Mouse (Mus musculus) MEL (cell line): ENCODE measurements around the gene Spon2. TPM values are rescaled to one million over a fixed set of nuclear protein-coding genes. Genes with fewer than 3 reads are reported as not detected.

Experiments used
- DNase-seq: peaks from one replicate; pipeline ENCODE4 v3.0.0; 2011; ENCODE audit warnings: low read depth, low spot score
- H3K27ac ChIP-seq: 2 replicates; pipeline ENCODE4 v1.5.1; 2012; ENCODE audit warnings: low read depth, mild to moderate bottlenecking, control low read depth, low read length, moderate library complexity; ENCODE audit not compliant: control insufficient read depth
- H3K27me3 ChIP-seq, 2 experiments: fragments of 150-350 bp in 1 of 2; sonication (generic) in 1 of 2; 2 replicates each; pipeline ENCODE4 v1.6.1; 2012; ENCODE audit warnings: low read length in 2 of 2, mild to moderate bottlenecking in 2 of 2, improper control_type of control experiment in 1 of 2, moderate library complexity in 1 of 2; ENCODE audit not compliant: insufficient read depth in 2 of 2, control insufficient read depth in 1 of 2
- H3K36me3 ChIP-seq, 2 experiments: 2 replicates each; pipeline ENCODE4 v1.6.1; 2012 to 2014; ENCODE audit warnings: low read length in 2 of 2, improper control_type of control experiment in 1 of 2, inconsistent platforms in 1 of 2, mild to moderate bottlenecking in 1 of 2; ENCODE audit not compliant: insufficient read depth in 2 of 2, control insufficient read depth in 1 of 2
- H3K4me1 ChIP-seq, 2 experiments: fragments of 150-350 bp in 1 of 2; sonication (generic) in 1 of 2; 2 replicates each; pipeline ENCODE4 v1.6.1; 2012; ENCODE audit warnings: low read length in 2 of 2, improper control_type of control experiment in 1 of 2, mild to moderate bottlenecking in 1 of 2; ENCODE audit not compliant: insufficient read depth in 2 of 2, control insufficient read depth in 1 of 2
- H3K4me3 ChIP-seq, 2 experiments: fragments of 150-350 bp in 1 of 2; sonication (generic) in 1 of 2; 2 replicates each; pipeline ENCODE4 v1.5.1; 2012; ENCODE audit warnings: low read depth in 2 of 2, low read length in 2 of 2, mild to moderate bottlenecking in 2 of 2, moderate library complexity in 2 of 2, control low read depth in 1 of 2, improper control_type of control experiment in 1 of 2; ENCODE audit not compliant: control insufficient read depth in 1 of 2, insufficient read depth in 1 of 2
- H3K79me2 ChIP-seq: 2 replicates; pipeline ENCODE4 v1.6.1; 2012; ENCODE audit warnings: mild to moderate bottlenecking, low read length, moderate library complexity; ENCODE audit not compliant: control insufficient read depth, poor library complexity, insufficient read depth
- H3K9ac ChIP-seq: 2 replicates; pipeline ENCODE4 v1.6.1; 2012; ENCODE audit warnings: low read depth, mild to moderate bottlenecking, control low read depth, low read length, moderate library complexity; ENCODE audit not compliant: control insufficient read depth, poor library complexity, severe bottlenecking
- H3K9me3 ChIP-seq: fragments of 150-350 bp; sonication (generic); replicated peaks from 2 replicates; pipeline ENCODE4 v1.6.1; 2012; ENCODE audit warnings: mild to moderate bottlenecking, low read length, improper control_type of control experiment, moderate library complexity; ENCODE audit not compliant: insufficient read depth
- CHD2 ChIP-seq: IDR thresholded peaks from 2 replicates; pipeline ENCODE4 v1.6.1; 2011; ENCODE audit warnings: low read length, improper control_type of control experiment
- CTCF ChIP-seq, 3 experiments: IDR thresholded peaks in 2 of 3; conservative IDR thresholded peaks in 1 of 3; 2 replicates each; pipeline ENCODE4 v1.5.1; 2011 to 2012; ENCODE audit warnings: low read length in 3 of 3, low read depth in 2 of 3, mild to moderate bottlenecking in 2 of 3, improper control_type of control experiment in 1 of 3, inconsistent platforms in 1 of 3, mixed read lengths in 1 of 3, moderate library complexity in 1 of 3; ENCODE audit not compliant: control insufficient read depth in 1 of 3, insufficient read depth in 1 of 3, poor library complexity in 1 of 3, severe bottlenecking in 1 of 3
- E2F4 ChIP-seq: IDR thresholded peaks from 2 replicates; pipeline ENCODE4 v1.6.1; 2011; ENCODE audit warnings: low read depth, low read length, improper control_type of control experiment, borderline replicate concordance
- ELF1 ChIP-seq: IDR thresholded peaks from 2 replicates; pipeline ENCODE4 v1.6.1; 2014; ENCODE audit warnings: low read depth, mild to moderate bottlenecking, inconsistent platforms, low read length, improper control_type of control experiment, moderate library complexity
- EP300 ChIP-seq, 2 experiments: IDR thresholded peaks; 2 replicates each; pipeline ENCODE4 v1.6.1; 2011; ENCODE audit warnings: improper control_type of control experiment in 2 of 2, low read length in 2 of 2, low read depth in 1 of 2, mild to moderate bottlenecking in 1 of 2
- GABPA ChIP-seq: IDR thresholded peaks from 2 replicates; pipeline ENCODE4 v1.6.1; 2012; ENCODE audit warnings: low read depth, mild to moderate bottlenecking, inconsistent platforms, low read length, improper control_type of control experiment, moderate library complexity
- GATA1 ChIP-seq: IDR thresholded peaks from 2 replicates; pipeline ENCODE4 v1.6.1; 2011; ENCODE audit warnings: low read depth, low read length, improper control_type of control experiment
- HCFC1 ChIP-seq: IDR thresholded peaks from 2 replicates; pipeline ENCODE4 v1.6.1; 2012; ENCODE audit warnings: low read depth, mild to moderate bottlenecking, inconsistent platforms, low read length, improper control_type of control experiment, moderate library complexity
- KAT2A ChIP-seq: conservative IDR thresholded peaks from 2 replicates; pipeline ENCODE4 v1.6.1; 2012; ENCODE audit warnings: low read depth, low read length, improper control_type of control experiment, inconsistent platforms
- MAFK ChIP-seq: IDR thresholded peaks from 2 replicates; pipeline ENCODE4 v1.6.1; 2011; ENCODE audit warnings: low read depth, mild to moderate bottlenecking, low read length, improper control_type of control experiment, borderline replicate concordance
- MAZ ChIP-seq: IDR thresholded peaks from 2 replicates; pipeline ENCODE4 v1.6.1; 2012; ENCODE audit warnings: low read depth, mild to moderate bottlenecking, inconsistent platforms, low read length, improper control_type of control experiment
- MEF2A ChIP-seq: IDR thresholded peaks from 2 replicates; pipeline ENCODE4 v1.6.1; 2014; ENCODE audit warnings: low read depth, mild to moderate bottlenecking, inconsistent platforms, low read length, improper control_type of control experiment; ENCODE audit not compliant: poor library complexity, insufficient replicate concordance, severe bottlenecking; ENCODE audit errors: extremely low read depth
- MXI1 ChIP-seq: IDR thresholded peaks from 2 replicates; pipeline ENCODE4 v1.6.1; 2011; ENCODE audit warnings: mild to moderate bottlenecking, low read depth, low read length, improper control_type of control experiment
- MYC ChIP-seq: IDR thresholded peaks from 2 replicates; pipeline ENCODE4 v1.6.1; 2011; ENCODE audit warnings: low read depth, mild to moderate bottlenecking, low read length, improper control_type of control experiment, moderate library complexity
- NRF1 ChIP-seq: IDR thresholded peaks from 2 replicates; pipeline ENCODE4 v1.6.1; 2014; ENCODE audit warnings: low read depth, mild to moderate bottlenecking, inconsistent platforms, low read length, improper control_type of control experiment, moderate library complexity; ENCODE audit not compliant: poor library complexity, insufficient read depth, severe bottlenecking
- POLR2A ChIP-seq, 2 experiments: IDR thresholded peaks; 2 replicates each; pipeline ENCODE4 v1.6.1; 2011 to 2012; ENCODE audit warnings: low read length in 2 of 2, mild to moderate bottlenecking in 2 of 2, control low read depth in 1 of 2, improper control_type of control experiment in 1 of 2, low read depth in 1 of 2, moderate library complexity in 1 of 2; ENCODE audit not compliant: control insufficient read depth in 1 of 2, insufficient read depth in 1 of 2, poor library complexity in 1 of 2
- POLR2AphosphoS2 ChIP-seq: IDR thresholded peaks from 2 replicates; pipeline ENCODE4 v1.6.1; 2011; ENCODE audit warnings: low read length, improper control_type of control experiment
- RAD21 ChIP-seq: IDR thresholded peaks from 2 replicates; pipeline ENCODE4 v1.6.1; 2011; ENCODE audit warnings: mild to moderate bottlenecking, low read depth, low read length, improper control_type of control experiment
- RCOR1 ChIP-seq: IDR thresholded peaks from 2 replicates; pipeline ENCODE4 v1.6.1; 2012; ENCODE audit warnings: low read depth, mild to moderate bottlenecking, inconsistent platforms, low read length, improper control_type of control experiment
- SIN3A ChIP-seq: IDR thresholded peaks from 2 replicates; pipeline ENCODE4 v1.6.1; 2012; ENCODE audit warnings: low read length, improper control_type of control experiment, inconsistent platforms
- SMC3 ChIP-seq: IDR thresholded peaks from 2 replicates; pipeline ENCODE4 v1.6.1; 2011; ENCODE audit warnings: low read depth, low read length, improper control_type of control experiment
- TAL1 ChIP-seq: IDR thresholded peaks from 2 replicates; pipeline ENCODE4 v1.6.1; 2012; ENCODE audit warnings: mild to moderate bottlenecking, inconsistent platforms, low read length, moderate library complexity, mixed read lengths
- TCF12 ChIP-seq: IDR thresholded peaks from 2 replicates; pipeline ENCODE4 v1.6.1; 2014; ENCODE audit warnings: low read depth, mild to moderate bottlenecking, inconsistent platforms, low read length, improper control_type of control experiment, moderate library complexity
- USF2 ChIP-seq, 2 experiments: IDR thresholded peaks; 2 replicates each; pipeline ENCODE4 v1.6.1; 2011 to 2012; ENCODE audit warnings: improper control_type of control experiment in 2 of 2, low read length in 2 of 2, borderline replicate concordance in 1 of 2, inconsistent platforms in 1 of 2, low read depth in 1 of 2, mild to moderate bottlenecking in 1 of 2; ENCODE audit not compliant: insufficient read depth in 1 of 2
- ZMIZ1 ChIP-seq: IDR thresholded peaks from 2 replicates; pipeline ENCODE4 v1.6.1; 2012; ENCODE audit warnings: low read depth, mild to moderate bottlenecking, inconsistent platforms, low read length, improper control_type of control experiment, moderate library complexity
- ZNF384 ChIP-seq: IDR thresholded peaks from 2 replicates; pipeline ENCODE4 v1.6.1; 2012; ENCODE audit warnings: low read depth, mild to moderate bottlenecking, inconsistent platforms, low read length, improper control_type of control experiment
- polyA plus RNA-seq, 2 experiments: library from polyadenylated mRNA; stranded (reverse) in 1 of 2; unstranded in 1 of 2; fragments of >175 nt in 1 of 2; fragments of >200 nt in 1 of 2; gene quantifications; 2 replicates each; pipeline versions ENCODE4 v1.2.1 to v1.2.4; 2012; ENCODE audit warnings: low replicate concordance in 2 of 2, low read depth in 1 of 2; ENCODE audit not compliant: insufficient read length in 2 of 2, insufficient read depth in 1 of 2, missing spikeins in 1 of 2
- total RNA-seq: library from RNA; depleted of rRNA; stranded (reverse); fragments of 300-350 nt; gene quantifications from 2 replicates; pipeline ENCODE4 v1.2.3, GENCODE M21; 2012

Spon2 gene
- total and polyA plus RNA-seq, 3 experiments, result 2.6 to 3.1 TPM; not detected in 1

DNA sequence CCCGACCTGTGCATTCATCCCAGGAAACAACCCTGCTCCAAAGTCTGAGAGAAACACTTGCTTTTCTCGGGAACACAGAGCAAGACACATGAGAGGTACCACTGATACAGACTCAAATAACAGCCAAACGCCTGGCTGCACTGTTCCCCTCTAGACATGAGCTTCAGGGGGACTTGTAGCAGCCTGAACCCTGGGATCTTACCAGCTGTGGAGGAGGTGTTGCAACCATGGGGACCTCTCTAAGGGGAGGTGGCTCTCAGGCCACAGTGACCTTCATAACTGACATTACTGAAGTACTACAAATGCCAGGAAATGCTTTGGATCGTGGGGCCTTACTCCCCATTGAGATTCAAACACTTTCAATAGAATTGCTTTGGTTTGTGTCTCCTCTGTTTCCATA lies 3.5 kb downstream of the Spon2 start:
- Histone ChIP-seq H3K4me3 (no peak overlapping the region), H3K9ac (no peak overlapping the region), H3K27me3 (no peaks in the 10 kb centered on the region), H3K27ac (no peak overlapping the region), H3K36me3 (peaks cover 0 to 17% of the 10 kb centered on the region in 2 experiments; a peak in 2 of 4 replicates), H3K79me2 (no peaks in the 10 kb centered on the region), H3K9me3 (no peaks in the 10 kb centered on the region), H3K4me1 (peaks cover 20 to 24% of the 10 kb centered on the region in 2 experiments)
- DNase-seq, result no peak
- no peak for TF ChIP-seq RAD21
- TF ChIP-seq MAZ, result no peak
- no peak for TF ChIP-seq EP300 (IDR thresholded peaks at IDR 0.05; ENCODE audit: low read depth in 1 of 2, low read length in 2 of 2)
- no peak for TF ChIP-seq TCF12
- no peak for TF ChIP-seq MEF2A
- no peak for TF ChIP-seq E2F4
- TF ChIP-seq CTCF (IDR thresholded peaks at IDR 0.05 in 2 of 3, conservative IDR thresholded peaks at IDR 0.05 in 1 of 3; ENCODE audit: control insufficient read depth in 1 of 3, insufficient read depth in 1 of 3, low read depth in 2 of 3, low read length in 3 of 3, poor library complexity in 1 of 3, severe bottlenecking in 1 of 3), result no peak
- TF ChIP-seq MXI1, result no peak
- TF ChIP-seq ELF1, result no peak
- TF ChIP-seq CHD2, result no peak
- TF ChIP-seq TAL1, result no peak
- no peak for TF ChIP-seq KAT2A
- TF ChIP-seq NRF1, result no peak
- TF ChIP-seq GABPA, result no peak
- TF ChIP-seq ZNF384, result no peak
- no peak for TF ChIP-seq ZMIZ1
- no peak for TF ChIP-seq HCFC1

DNA sequence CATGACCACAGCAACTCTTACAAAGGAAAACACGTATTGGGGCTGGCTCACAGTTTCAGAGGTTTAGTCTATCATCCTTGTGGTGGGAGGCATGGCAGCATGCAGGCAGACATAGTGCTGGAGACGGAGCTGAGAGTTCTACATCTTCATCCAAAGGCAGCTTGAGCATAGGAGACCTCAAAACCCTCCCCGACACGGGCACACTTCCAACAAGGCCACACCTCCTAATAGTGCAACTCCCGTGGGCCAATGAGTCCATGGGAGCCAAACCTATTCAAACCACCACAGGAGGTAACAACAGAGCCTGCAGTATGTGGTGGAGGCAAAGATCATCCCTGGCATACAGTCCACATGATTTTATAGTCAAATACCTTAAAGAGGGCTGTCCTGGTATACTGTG lies 7.0 kb downstream of the Spon2 start:
- H3K27me3 ChIP-seq, result no peaks in the 10 kb centered on the region
- H3K79me2 ChIP-seq, result no peaks in the 10 kb centered on the region
- no peak overlapping the region for H3K27ac ChIP-seq
- no peak overlapping the region for H3K9ac ChIP-seq
- no peaks in the 10 kb centered on the region for H3K9me3 ChIP-seq
- no peak for DNase-seq
- H3K4me1 ChIP-seq, result peaks cover 14 to 22% of the 10 kb centered on the region in 2 experiments; a peak in 3 of 4 replicates
- TF ChIP-seq HCFC1, result no peak
- TF ChIP-seq MAFK, result no peak
- TF ChIP-seq SMC3, result no peak
- no peak for TF ChIP-seq MYC
- TF ChIP-seq NRF1, result no peak
- no peak for TF ChIP-seq RCOR1
- TF ChIP-seq CHD2, result no peak
- no peak for TF ChIP-seq KAT2A
- no peak for TF ChIP-seq E2F4
- TF ChIP-seq POLR2AphosphoS2, result no peak
- TF ChIP-seq EP300 (IDR thresholded peaks at IDR 0.05; ENCODE audit: low read depth in 1 of 2, low read length in 2 of 2), result no peak
- TF ChIP-seq SIN3A, result no peak
- TF ChIP-seq POLR2A (IDR thresholded peaks at IDR 0.05; ENCODE audit: control insufficient read depth in 1 of 2, insufficient read depth in 1 of 2, low read depth in 1 of 2, low read length in 2 of 2, poor library complexity in 1 of 2), result no peak
- no peak for TF ChIP-seq USF2 (IDR thresholded peaks at IDR 0.05; ENCODE audit: borderline replicate concordance in 1 of 2, insufficient read depth in 1 of 2, low read depth in 1 of 2, low read length in 2 of 2)
- TF ChIP-seq GATA1, result no peak
- H3K4me3 ChIP-seq, result no peak overlapping the region
- peaks cover 0 to 10% of the 10 kb centered on the region in 2 experiments; a peak in 2 of 4 replicates for H3K36me3 ChIP-seq
